Mouse (Mus musculus) kidney, embryonic 15.5 days (tissue): ENCODE measurements around the gene Fgfr2. TPM values are rescaled to one million over a fixed set of nuclear protein-coding genes. Genes with fewer than 3 reads are reported as not detected.

Experiments used
- ATAC-seq: fragments of 200-750 bp; cut with Nextera tagmentation; replicated peaks from 2 replicates; pipeline ENCODE4 v1.8.0; 2017; ENCODE audit warnings: moderate TSS enrichment; ENCODE audit not compliant: low FRiP score
- H3K27ac ChIP-seq: fragments of 300-500 bp; sonication (generic); 2 replicates; pipeline ENCODE4 v1.5.1; 2015; ENCODE audit warnings: mild to moderate bottlenecking, inconsistent platforms
- H3K27me3 ChIP-seq: fragments of 300-500 bp; sonication (generic); 2 replicates; pipeline ENCODE4 v1.6.1; 2015; ENCODE audit warnings: inconsistent platforms
- H3K36me3 ChIP-seq: fragments of 300-500 bp; sonication (generic); 2 replicates; pipeline ENCODE4 v1.6.1; 2015; ENCODE audit warnings: inconsistent platforms
- H3K4me1 ChIP-seq: fragments of 300-500 bp; sonication (generic); 2 replicates; pipeline ENCODE4 v1.6.1; 2015; ENCODE audit warnings: inconsistent platforms
- H3K4me2 ChIP-seq: fragments of 300-500 bp; sonication (generic); 2 replicates; pipeline ENCODE4 v1.6.1; 2015; ENCODE audit warnings: moderate library complexity, mild to moderate bottlenecking, inconsistent platforms
- H3K4me3 ChIP-seq: fragments of 300-500 bp; sonication (generic); replicated peaks from 2 replicates; pipeline ENCODE4 v1.5.1; 2015; ENCODE audit warnings: mild to moderate bottlenecking, inconsistent platforms
- H3K9ac ChIP-seq: fragments of 300-500 bp; sonication (generic); 2 replicates; pipeline ENCODE4 v1.6.1; 2015; ENCODE audit warnings: mild to moderate bottlenecking, inconsistent platforms
- H3K9me3 ChIP-seq: fragments of 300-500 bp; sonication (generic); replicated peaks from 2 replicates; pipeline ENCODE4 v1.6.1; 2016; ENCODE audit warnings: inconsistent platforms
- WGBS: fragments of 180-500 bp; shearing (Covaris S2); methylation state at CpG from one replicate; pipeline ENCODE4 v1.1.7; 2015; ENCODE audit warnings: mixed read lengths; 5-methylcytosine and 5-hydroxymethylcytosine counted together
- polyA plus RNA-seq: library from polyadenylated mRNA; unstranded; fragments of >200 nt; fragmentation: Nextera tagmentation; extraction: Ambion mirVana; gene quantifications from 2 replicates; pipeline ENCODE4 v1.2.1, GENCODE M21; 2015

Gene Fgfr2
- polyA plus RNA-seq, 1 experiment from 2014 or later: 104 TPM

DNA sequence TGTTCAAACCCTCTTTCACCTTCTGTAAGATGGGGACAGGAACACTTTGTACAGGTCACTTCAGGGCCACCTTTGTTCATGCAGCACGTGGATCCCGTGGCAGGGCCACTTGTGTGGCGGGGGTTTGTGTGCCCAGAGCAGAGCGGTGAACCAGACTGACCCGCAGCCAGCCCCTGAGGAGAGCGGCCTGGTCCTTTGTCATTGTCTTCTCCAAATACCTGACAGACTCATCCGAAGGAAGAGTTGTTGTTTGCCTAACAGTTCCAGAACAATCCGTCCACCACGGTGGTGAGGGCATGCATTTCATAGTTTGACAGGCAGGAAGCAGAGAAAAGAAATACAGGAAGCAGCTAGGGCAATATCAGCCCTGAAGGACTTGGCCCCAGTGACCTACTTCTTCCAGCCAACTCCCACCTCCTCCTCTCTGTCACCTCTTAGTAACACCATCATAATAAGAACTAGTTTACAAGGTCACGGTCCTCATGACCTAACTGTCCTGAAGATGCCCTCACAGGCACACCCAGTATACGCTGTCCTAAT is 2365.8 kb downstream of the Fgfr2 start:
- H3K4me3 ChIP-seq: no peak overlapping the region
- H3K9ac ChIP-seq: no peak overlapping the region
- no peak overlapping the region for H3K4me2 ChIP-seq
- H3K36me3 ChIP-seq: peaks cover 70% of the 10 kb centered on the region
- H3K9me3 ChIP-seq: no peaks in the 10 kb centered on the region
- 0 out of 2 replicates have a peak overlapping the region, but pooled peaks have one; percentile 72 for H3K27ac ChIP-seq
- H3K4me1 ChIP-seq: peaks cover 25% of the 10 kb centered on the region
- H3K27me3 ChIP-seq: no peaks in the 10 kb centered on the region
- WGBS: 81% methylated on average over 11 of the region's 11 CpGs
- ATAC-seq: no peak; the same call in 1 of the 2 replicates

DNA sequence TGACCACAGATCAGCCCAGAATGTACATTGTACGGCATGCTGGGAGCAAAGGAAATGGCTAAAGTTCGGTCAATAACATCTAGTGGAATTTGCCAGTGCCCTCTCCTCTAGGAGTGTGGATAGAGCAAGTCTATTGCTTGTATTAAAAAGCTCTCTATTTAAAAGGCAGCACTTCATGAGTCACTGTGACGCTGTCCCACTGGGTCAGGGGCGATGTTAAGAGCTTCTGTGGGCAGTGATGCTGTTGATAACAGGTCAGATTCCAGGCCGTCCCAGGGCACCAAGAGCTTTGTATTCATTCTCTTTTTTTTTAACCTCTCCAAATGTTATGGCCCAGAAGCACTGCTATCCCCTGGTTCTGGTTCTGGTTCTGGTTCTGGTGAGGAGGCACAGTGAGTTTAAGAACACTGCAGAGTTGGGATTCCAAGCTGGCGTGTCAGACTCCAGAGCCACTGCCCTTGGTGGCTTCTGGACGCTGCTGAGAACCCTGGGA is 2366.8 kb downstream of the Fgfr2 start:
- 70% methylated on average over 7 of the region's 7 CpGs for WGBS
- no peak for ATAC-seq
- Histone ChIP-seq H3K4me2 (no peak overlapping the region), H3K9me3 (no peaks in the 10 kb centered on the region), H3K4me3 (no peak overlapping the region), H3K9ac (no peak overlapping the region), H3K36me3 (peaks cover 78% of the 10 kb centered on the region), H3K27ac (peak overlapping the region; percentile 72), H3K27me3 (no peaks in the 10 kb centered on the region), H3K4me1 (peaks cover 18% of the 10 kb centered on the region)

DNA sequence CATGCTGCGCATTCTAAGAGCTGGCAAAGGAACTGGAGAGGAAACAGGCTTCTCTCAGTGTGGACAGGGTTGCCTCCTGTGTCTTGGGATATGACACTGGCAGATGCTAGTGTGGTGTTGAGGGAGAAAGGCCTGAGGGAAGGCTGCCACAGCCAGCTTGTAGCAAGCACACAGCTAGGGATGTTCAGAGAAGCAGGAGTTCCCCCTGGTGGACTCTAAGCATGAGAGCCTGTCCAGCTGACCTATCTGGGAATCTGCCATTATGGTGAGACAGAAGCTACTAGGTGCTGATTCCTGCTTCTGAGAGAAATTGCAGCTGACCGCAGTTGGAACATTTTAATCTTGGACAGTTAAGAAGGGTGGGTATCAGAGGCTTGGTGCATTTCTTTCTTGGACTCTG is 2368.4 kb downstream of the Fgfr2 start:
- Histone ChIP-seq H3K27me3 (no peaks in the 10 kb centered on the region), H3K4me3 (no peak overlapping the region), H3K9ac (no peak overlapping the region), H3K9me3 (no peaks in the 10 kb centered on the region), H3K27ac (0 out of 2 replicates have a peak overlapping the region, but pooled peaks have one; percentile 9), H3K36me3 (peaks cover 68% of the 10 kb centered on the region), H3K4me2 (no peak overlapping the region), H3K4me1 (peaks cover 21% of the 10 kb centered on the region)
- no peak for ATAC-seq
- 85% methylated on average over 2 of the region's 2 CpGs for WGBS

DNA sequence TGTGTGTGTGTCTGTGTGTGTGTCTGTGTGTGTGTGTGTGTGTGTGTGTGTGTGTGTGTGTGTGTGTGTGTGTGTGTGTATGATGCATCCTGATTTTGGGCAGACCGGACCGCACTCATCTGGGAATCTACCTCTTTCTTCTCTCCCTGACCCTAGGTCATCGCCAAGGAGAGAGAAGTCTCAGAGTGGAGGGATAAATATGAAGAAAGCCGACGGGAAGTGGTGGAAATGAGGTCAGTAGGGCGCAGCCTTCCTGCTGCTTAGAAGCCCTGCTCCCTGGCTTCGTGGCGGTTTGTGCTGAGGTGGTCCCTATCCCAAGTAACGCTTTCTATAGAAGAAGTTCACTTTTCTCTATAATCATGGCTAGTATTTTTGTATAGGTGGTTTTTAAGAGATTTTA is 2371.5 kb downstream of the Fgfr2 start:
- no peak for ATAC-seq
- Histone ChIP-seq H3K4me1 (peaks cover 14% of the 10 kb centered on the region), H3K36me3 (peaks cover 65% of the 10 kb centered on the region), H3K4me2 (no peak overlapping the region), H3K27me3 (no peaks in the 10 kb centered on the region), H3K4me3 (no peak overlapping the region), H3K27ac (no peak overlapping the region), H3K9ac (no peak overlapping the region), H3K9me3 (no peaks in the 10 kb centered on the region)
- WGBS: 72% methylated on average over 9 of the region's 9 CpGs

DNA sequence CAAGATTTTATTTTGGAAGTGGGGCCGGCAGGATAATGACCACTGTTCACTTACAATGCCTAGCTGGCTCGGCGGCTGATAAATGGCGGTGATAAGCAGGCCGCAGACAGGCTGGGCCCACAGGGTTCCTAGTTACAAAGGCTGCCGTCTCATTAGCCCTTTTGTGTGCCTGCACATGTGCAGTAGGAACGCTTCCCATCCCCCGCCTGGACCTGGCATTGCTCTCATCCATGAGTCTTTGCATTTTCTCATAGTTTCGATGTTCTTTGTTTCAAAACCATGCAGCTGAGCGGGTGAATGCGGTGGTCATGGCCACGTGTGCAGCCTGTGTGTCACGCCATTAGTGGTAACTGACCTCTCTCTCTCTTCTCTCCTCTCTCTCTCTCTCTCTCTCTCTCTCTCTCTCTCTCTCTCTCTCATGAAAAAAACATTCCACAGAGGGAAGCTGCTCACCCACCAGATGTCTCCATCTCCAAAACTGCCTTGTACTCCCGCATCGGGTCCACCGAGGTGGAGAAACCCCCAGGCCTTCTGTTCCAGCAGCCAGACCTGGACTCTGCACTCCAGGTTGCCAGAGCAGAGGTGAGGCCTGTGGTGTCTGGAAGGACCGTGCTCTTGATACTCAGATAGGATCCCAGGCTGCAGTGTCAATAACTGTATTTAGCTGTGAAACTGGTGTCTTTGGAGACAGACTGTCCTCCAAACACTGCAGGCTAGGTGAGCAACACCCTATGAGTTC is 2372.2 kb downstream of the Fgfr2 start:
- no peak for ATAC-seq
- no peak overlapping the region for H3K9ac ChIP-seq
- H3K9me3 ChIP-seq: no peaks in the 10 kb centered on the region
- peaks cover 69% of the 10 kb centered on the region for H3K36me3 ChIP-seq
- H3K4me2 ChIP-seq: no peak overlapping the region
- H3K27ac ChIP-seq: no peak overlapping the region
- peaks cover 9% of the 10 kb centered on the region for H3K4me1 ChIP-seq
- no peaks in the 10 kb centered on the region for H3K27me3 ChIP-seq
- no peak overlapping the region for H3K4me3 ChIP-seq
- 68% methylated on average over 17 of the region's 17 CpGs for WGBS

DNA sequence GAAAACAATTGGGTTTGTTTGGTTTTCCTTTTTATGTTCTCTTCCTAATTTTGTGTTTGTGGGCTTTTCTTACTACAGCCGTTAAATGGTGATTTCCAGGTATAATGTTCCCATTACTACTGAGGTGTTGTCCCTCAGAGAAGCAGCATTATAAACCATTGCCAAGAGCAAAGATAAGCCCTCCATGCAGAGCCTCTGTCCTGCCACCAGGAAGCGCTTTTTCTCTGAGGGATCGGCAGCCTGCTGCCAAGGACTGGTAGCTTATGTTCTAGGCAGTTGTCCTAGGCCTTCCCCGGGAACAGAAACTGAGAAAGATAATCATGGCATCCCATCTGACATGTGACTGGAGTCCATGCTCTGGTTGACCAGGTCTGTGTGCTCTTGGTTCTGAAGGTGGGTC is 2374.0 kb downstream of the Fgfr2 start:
- 90% methylated on average over 4 of the region's 4 CpGs for WGBS
- Histone ChIP-seq H3K9me3 (no peaks in the 10 kb centered on the region), H3K4me3 (no peak overlapping the region), H3K4me2 (no peak overlapping the region), H3K36me3 (peaks cover 72% of the 10 kb centered on the region), H3K27me3 (no peaks in the 10 kb centered on the region), H3K4me1 (peaks cover 8% of the 10 kb centered on the region; the same call in 1 of the 2 replicates), H3K27ac (no peak overlapping the region), H3K9ac (no peak overlapping the region)
- ATAC-seq: no peak

DNA sequence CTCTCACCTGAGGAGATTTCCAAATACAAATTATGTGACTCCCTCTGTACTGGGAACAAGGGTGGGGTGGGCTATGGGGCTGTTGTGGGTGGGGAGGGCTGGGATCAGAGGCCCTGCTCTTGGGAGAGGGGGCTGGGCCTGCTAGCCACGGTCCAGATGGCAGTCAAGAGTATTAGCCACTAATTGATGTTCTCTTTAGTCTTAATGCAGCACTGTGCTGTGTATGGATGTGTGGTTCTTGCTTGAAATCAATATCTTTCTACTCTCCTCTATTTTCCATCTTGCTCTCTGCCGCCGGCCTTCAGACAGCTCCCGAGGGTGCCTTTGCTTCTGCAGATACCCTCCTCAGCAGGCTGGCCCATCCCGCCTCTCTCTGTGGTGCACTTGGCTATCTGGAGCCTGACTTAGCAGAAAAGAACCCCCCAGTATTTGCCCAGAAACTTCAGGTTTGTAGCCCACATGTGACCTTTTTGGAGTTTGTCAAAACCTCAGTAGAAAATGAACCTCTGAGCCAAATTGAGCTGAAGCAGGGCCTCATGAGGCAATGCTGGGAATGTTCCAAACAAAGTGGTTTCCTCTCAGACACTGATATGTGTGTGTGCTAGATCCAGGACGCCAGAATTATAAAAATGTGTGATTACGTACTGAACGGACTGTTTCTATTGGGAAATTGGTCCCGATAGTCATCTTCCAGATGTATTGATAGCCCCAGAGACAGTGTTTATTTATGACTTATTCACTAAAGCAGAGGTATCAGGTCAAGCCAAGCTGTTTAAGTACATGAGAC is 2379.7 kb downstream of the Fgfr2 start:
- peaks cover 93% of the 10 kb centered on the region for H3K36me3 ChIP-seq
- H3K9me3 ChIP-seq: no peaks in the 10 kb centered on the region
- H3K4me3 ChIP-seq: no peak overlapping the region
- H3K4me2 ChIP-seq: no peak overlapping the region
- peaks cover 5% of the 10 kb centered on the region; the same call in 1 of the 2 replicates for H3K4me1 ChIP-seq
- ATAC-seq: no peak
- no peaks in the 10 kb centered on the region for H3K27me3 ChIP-seq
- no peak overlapping the region for H3K9ac ChIP-seq
- H3K27ac ChIP-seq: no peak overlapping the region
- 85% methylated on average over 9 of the region's 9 CpGs for WGBS

DNA sequence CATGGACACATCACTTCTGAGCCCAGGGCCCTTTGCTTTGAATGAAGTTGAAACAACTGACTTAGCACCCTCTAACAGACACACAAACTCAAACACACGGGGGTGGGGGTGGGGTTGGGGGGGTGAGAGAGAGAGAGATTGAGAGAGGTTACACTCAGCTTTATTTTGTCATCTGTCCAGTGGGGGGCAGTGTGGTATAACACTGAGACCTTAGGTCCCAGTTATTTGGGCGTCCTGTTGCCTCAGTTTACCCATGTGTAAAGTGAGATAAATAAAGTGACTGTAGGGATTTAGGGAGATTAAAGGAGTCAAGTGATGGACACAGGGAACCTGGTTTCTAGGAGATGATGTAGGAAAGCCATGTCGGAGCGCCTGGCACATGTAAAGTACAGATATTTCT is 2382.1 kb downstream of the Fgfr2 start:
- Histone ChIP-seq H3K4me1 (peaks cover 5% of the 10 kb centered on the region; the same call in 1 of the 2 replicates), H3K9ac (no peak overlapping the region), H3K4me3 (no peak overlapping the region), H3K27me3 (no peaks in the 10 kb centered on the region), H3K4me2 (no peak overlapping the region), H3K27ac (no peak overlapping the region), H3K9me3 (no peaks in the 10 kb centered on the region), H3K36me3 (peaks cover 97% of the 10 kb centered on the region)
- WGBS: 85% methylated on average over 4 of the region's 4 CpGs
- no peak for ATAC-seq

DNA sequence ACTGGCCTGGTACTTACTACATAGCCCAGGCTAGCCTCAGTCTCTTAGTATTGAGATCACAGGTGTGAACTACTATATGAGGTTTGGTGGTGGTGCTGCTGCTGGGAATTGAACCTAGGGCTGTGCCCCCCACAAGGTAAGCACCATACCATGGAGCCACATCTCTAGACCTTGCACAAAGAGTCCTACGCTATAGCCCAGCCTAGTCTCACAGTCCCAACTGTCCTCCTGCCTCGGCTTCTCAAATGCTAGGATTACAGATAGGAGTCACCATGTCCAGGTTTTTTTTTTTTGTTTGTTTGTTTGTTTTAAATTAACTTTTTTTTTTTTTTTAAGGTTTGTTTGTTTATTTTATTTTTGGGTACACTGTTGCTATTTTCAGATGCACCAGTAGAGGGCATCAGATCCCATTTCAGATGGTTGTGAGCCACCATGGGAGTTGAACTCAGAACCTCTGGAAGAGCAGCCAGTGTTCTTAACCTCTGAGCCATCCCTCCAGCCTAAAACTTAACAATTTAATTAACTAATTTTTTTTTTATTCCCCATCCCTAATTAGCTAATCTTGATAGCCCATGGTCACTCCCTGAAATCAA is 2388.9 kb downstream of the Fgfr2 start:
- no peaks in the 10 kb centered on the region for H3K9me3 ChIP-seq
- peaks cover 73% of the 10 kb centered on the region for H3K36me3 ChIP-seq
- peaks cover 15% of the 10 kb centered on the region; the same call in 1 of the 2 replicates for H3K4me1 ChIP-seq
- no peak overlapping the region for H3K27ac ChIP-seq
- no peak overlapping the region for H3K4me2 ChIP-seq
- no peak overlapping the region for H3K4me3 ChIP-seq
- no peaks in the 10 kb centered on the region for H3K27me3 ChIP-seq
- WGBS: 98% methylated on average over 2 of the region's 2 CpGs
- no peak overlapping the region for H3K9ac ChIP-seq
- no peak for ATAC-seq

DNA sequence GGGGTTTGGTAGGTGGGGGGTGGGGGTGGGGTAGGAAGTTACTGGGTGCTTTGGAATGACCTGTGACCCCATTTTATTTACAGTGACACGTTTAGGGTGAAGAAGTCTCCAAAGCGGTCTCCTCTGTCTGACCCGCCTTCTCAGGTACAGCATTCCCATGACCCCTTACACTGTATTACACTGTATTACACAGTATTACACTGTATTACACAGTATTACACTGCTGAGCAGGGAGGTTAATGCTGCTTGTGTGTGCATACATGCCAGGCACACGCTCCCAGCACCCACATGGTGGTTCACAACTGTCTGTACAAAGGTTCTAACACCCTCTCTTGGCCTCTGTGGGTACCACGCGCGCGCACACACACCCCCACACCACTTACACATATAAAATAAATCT is 2389.7 kb downstream of the Fgfr2 start:
- Histone ChIP-seq H3K36me3 (peaks cover 74% of the 10 kb centered on the region), H3K9ac (no peak overlapping the region), H3K9me3 (no peaks in the 10 kb centered on the region), H3K4me3 (no peak overlapping the region), H3K4me1 (peaks cover 15% of the 10 kb centered on the region; the same call in 1 of the 2 replicates), H3K4me2 (no peak overlapping the region), H3K27me3 (no peaks in the 10 kb centered on the region), H3K27ac (peak overlapping the region; percentile 45; the same call in 1 of the 2 replicates)
- no peak for ATAC-seq
- WGBS: 93% methylated on average over 8 of the region's 8 CpGs

DNA sequence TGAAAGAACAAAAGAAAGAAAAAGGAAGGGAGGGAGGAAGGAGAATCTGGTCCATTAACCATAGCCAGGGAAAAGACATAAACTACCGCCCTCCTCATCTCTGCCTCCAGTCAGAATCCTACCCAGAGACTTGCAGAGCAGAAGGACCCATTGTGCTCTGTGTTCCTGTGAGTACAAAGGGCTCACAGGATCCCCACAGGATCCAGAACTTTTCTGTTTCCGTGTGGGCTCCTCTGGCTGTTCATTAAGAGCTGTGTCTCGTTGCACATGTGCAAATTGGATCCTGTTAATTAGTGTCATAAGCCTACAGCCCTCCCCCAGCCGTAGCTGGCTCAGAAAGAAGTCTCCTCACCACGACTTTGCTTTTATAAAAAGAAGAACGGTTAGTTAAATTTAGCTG is 2390.2 kb downstream of the Fgfr2 start:
- 50% methylated on average over 6 of the region's 6 CpGs for WGBS
- H3K4me1 ChIP-seq: peaks cover 18% of the 10 kb centered on the region
- peak overlapping the region; percentile 45 for H3K27ac ChIP-seq
- no peaks in the 10 kb centered on the region for H3K9me3 ChIP-seq
- no peak for ATAC-seq
- no peak overlapping the region for H3K4me2 ChIP-seq
- H3K36me3 ChIP-seq: peaks cover 74% of the 10 kb centered on the region
- H3K27me3 ChIP-seq: no peaks in the 10 kb centered on the region
- no peak overlapping the region for H3K4me3 ChIP-seq
- H3K9ac ChIP-seq: no peak overlapping the region
